Mouse (Mus musculus) left cerebral cortex, adult 18-20 months (tissue): ENCODE measurements around the gene Frem2. TPM values are rescaled to one million over a fixed set of nuclear protein-coding genes. Genes with fewer than 3 reads are reported as not detected.

Experiments
- DNase-seq, 2 experiments: peaks; one replicate each; pipeline ENCODE4 v3.0.0; 2021 to 2022; ENCODE audit warnings: low spot score in 2 of 2, mixed read lengths in 1 of 2
- total RNA-seq, 2 experiments: library from RNA; stranded (reverse); gene quantifications; 2 replicates each; pipeline ENCODE4 v1.2.3; 2021

Gene Frem2
- total RNA-seq, 2 experiments from 2014 or later = 2.1 TPM

GRCm38 (mm10) chr3:53472061-53472460 is 185.1 kb downstream of the Frem2 start:
- no peak for DNase-seq

GRCm38 (mm10) chr3:53469650-53470049 is 187.5 kb downstream of the Frem2 start:
- no peak for DNase-seq

GRCm38 (mm10) chr3:53467356-53467755 is 189.8 kb downstream of the Frem2 start:
- DNase-seq = no peak

DNA sequence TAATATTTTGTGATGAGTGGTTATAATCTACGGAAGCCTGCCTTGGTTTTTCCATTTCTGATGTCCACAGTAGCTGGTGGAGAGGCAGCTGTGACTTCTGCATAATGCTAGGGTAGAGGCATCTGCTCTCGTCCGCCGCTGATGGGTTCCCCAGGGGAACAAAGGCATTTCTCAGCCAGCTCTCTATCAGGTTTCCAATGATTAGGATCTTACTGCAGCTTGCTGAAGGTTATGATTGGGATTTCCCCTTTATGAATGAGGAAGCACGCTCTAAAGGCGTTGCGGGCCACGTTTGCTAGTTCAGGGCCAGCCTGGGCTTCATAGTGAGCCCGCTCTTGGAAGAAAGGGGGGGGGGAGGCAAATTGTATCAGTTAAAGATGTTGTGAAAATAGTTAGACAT is 190.7 kb downstream of the Frem2 start:
- DNase-seq = no peak

GRCm38 (mm10) chr3:53465330-53465729 is 191.8 kb downstream of the Frem2 start:
- DNase-seq = no peak

- no peak for DNase-seq
Measured at GRCm38 (mm10) chr3:53464146-53464698, 192.9 kb downstream of the Frem2 start.

Other genes with a start within 250 kb of the Frem2 start
- 1 to 10 TPM; 8.8 to 9.9 TPM for gene Nhlrc3, start 194.0 kb downstream of the Frem2 start, total RNA-seq
- gene Proser1, start 193.7 kb downstream of the Frem2 start, total RNA-seq = 10 to 100 TPM; 19.3 to 19.4 TPM
- not detected for gene Stoml3, start 168.7 kb downstream of the Frem2 start, total RNA-seq
- gene Gm10985, start 187.7 kb upstream of the Frem2 start, total RNA-seq = not detected
- gene Ufm1, start 206.5 kb upstream of the Frem2 start, total RNA-seq = 10 to 100 TPM; 73.9 to 83.5 TPM